Comparison of ENCODE assay signal across 43 mouse cellular contexts in genomic region chr6:129042470-129042869, GRCm38 (mm10). TPM values are rescaled to one million over a fixed set of nuclear protein-coding genes. Genes with fewer than 3 reads are reported as not detected.
"Had no signal": no experiment of that assay in that cellular context is flagged by ENCODE, and none has a peak within 500 bp of the region (broad histone marks: within the 10 kb centered on the region; RNA-seq: fewer than 3 reads in every experiment).

No protein-coding gene starts in this region.

- H3K36me3 ChIP-seq: limb, embryonic 10.5 days; limb, embryonic 12.5 days; limb, embryonic 13.5 days; limb, embryonic 15.5 days; liver, embryonic 12.5 days; liver, embryonic 13.5 days; liver, embryonic 15.5 days; lung, embryonic 15.5 days; midbrain, embryonic 12.5 days; midbrain, embryonic 13.5 days; midbrain, embryonic 15.5 days; neural tube, embryonic 12.5 days had no signal

- H3K9me3 ChIP-seq: limb, embryonic 10.5 days; limb, embryonic 12.5 days; limb, embryonic 13.5 days; limb, embryonic 15.5 days; liver, embryonic 12.5 days; liver, embryonic 13.5 days; liver, embryonic 15.5 days; lung, embryonic 15.5 days; megakaryocyte, embryonic 14.5 days; midbrain, embryonic 12.5 days; midbrain, embryonic 13.5 days; midbrain, embryonic 15.5 days; neural tube, embryonic 12.5 days had no signal

- H3K27ac ChIP-seq: left cerebral cortex, adult 2 months; limb, embryonic 10.5 days; limb, embryonic 12.5 days; limb, embryonic 13.5 days; limb, embryonic 15.5 days; liver, embryonic 12.5 days; liver, embryonic 13.5 days; liver, embryonic 14.5 days; liver, embryonic 15.5 days; lung, embryonic 15.5 days; macrophage; midbrain, embryonic 12.5 days; midbrain, embryonic 13.5 days; midbrain, embryonic 15.5 days; neural tube, embryonic 12.5 days had no signal

- H3K4me2 ChIP-seq: limb, embryonic 12.5 days; limb, embryonic 13.5 days; limb, embryonic 15.5 days; liver, embryonic 11.5 days; liver, embryonic 12.5 days; liver, embryonic 13.5 days; liver, embryonic 15.5 days; lung, embryonic 14.5 days; lung, embryonic 15.5 days; midbrain, embryonic 12.5 days; midbrain, embryonic 13.5 days; midbrain, embryonic 15.5 days; neural tube, embryonic 12.5 days had no signal

- H3K4me1 ChIP-seq: limb, embryonic 10.5 days; limb, embryonic 12.5 days; limb, embryonic 13.5 days; limb, embryonic 15.5 days; liver, embryonic 12.5 days; liver, embryonic 13.5 days; liver, embryonic 15.5 days; lung, embryonic 15.5 days; midbrain, embryonic 12.5 days; midbrain, embryonic 13.5 days; midbrain, embryonic 15.5 days; neural tube, embryonic 12.5 days had no signal

- ATAC-seq: liver, embryonic 12.5 days; liver, postnatal 0 days; lung, postnatal 0 days; midbrain, embryonic 13.5 days; midbrain, embryonic 15.5 days; midbrain, embryonic 16.5 days had no signal

- H3K27me3 ChIP-seq: limb, embryonic 12.5 days; limb, embryonic 13.5 days; limb, embryonic 15.5 days; liver, embryonic 12.5 days; liver, embryonic 13.5 days; liver, embryonic 15.5 days; lung, embryonic 15.5 days; megakaryocyte, embryonic 14.5 days; midbrain, embryonic 12.5 days; midbrain, embryonic 13.5 days; midbrain, embryonic 15.5 days; neural tube, embryonic 12.5 days had no signal

- H3K4me3 ChIP-seq: left cerebral cortex, adult 2 months; limb, embryonic 10.5 days; limb, embryonic 12.5 days; limb, embryonic 13.5 days; limb, embryonic 15.5 days; liver, embryonic 12.5 days; liver, embryonic 13.5 days; liver, embryonic 15.5 days; lung, embryonic 15.5 days; megakaryocyte, embryonic 14.5 days; midbrain, embryonic 12.5 days; midbrain, embryonic 13.5 days; midbrain, embryonic 15.5 days; myocyte; neural tube, embryonic 12.5 days had no signal

- DNase-seq: left cerebral cortex, postnatal 4 days; liver; liver, embryonic 13.5 days; liver, postnatal 0 days; lung, adult 18-20 months; lung, adult 2 months; lung, embryonic 14.5 days; lung, postnatal 10 days; lung, postnatal 14 days; lung, postnatal 36 days; lung, postnatal 4 days; midbrain, embryonic 14.5 days had no signal

- H3K9ac ChIP-seq: limb, embryonic 12.5 days; limb, embryonic 13.5 days; limb, embryonic 15.5 days; liver, embryonic 12.5 days; liver, embryonic 13.5 days; liver, embryonic 14.5 days; liver, embryonic 15.5 days; liver, postnatal 0 days; lung, embryonic 14.5 days; lung, embryonic 15.5 days; midbrain, embryonic 12.5 days; midbrain, embryonic 13.5 days; midbrain, embryonic 15.5 days; neural tube, embryonic 12.5 days had no signal

RNA-seq across cellular contexts. Expression of gene Klrb1f, which starts 3.2 kb away (rescaled TPM):
- total RNA-seq: left cerebral cortex, adult 2 months; left cerebral cortex, adult 8-10 months; left cerebral cortex, postnatal 10 days; left cerebral cortex, postnatal 14 days; left cerebral cortex, postnatal 25 days; left cerebral cortex, postnatal 36 days; liver, adult 2 months had no signal
- polyA plus RNA-seq: limb, embryonic 13.5 days; liver, adult 2 months; midbrain, embryonic 12.5 days; myocyte had no signal

RNA-seq across cellular contexts. Expression of gene Clec2e, which starts 58.2 kb away (rescaled TPM):
- total RNA-seq: left cerebral cortex, adult 2 months; left cerebral cortex, adult 8-10 months; left cerebral cortex, postnatal 10 days; left cerebral cortex, postnatal 14 days; left cerebral cortex, postnatal 25 days; left cerebral cortex, postnatal 36 days; left cerebral cortex, postnatal 4 days; liver, adult 2 months; megakaryocyte progenitor cell, adult 5-6 weeks; megakaryocyte-erythroid progenitor cell, adult 5-6 weeks; midbrain, postnatal 0 days had no signal
- polyA plus RNA-seq: limb, embryonic 10.5 days; limb, embryonic 11.5 days; limb, embryonic 12.5 days; limb, embryonic 13.5 days; limb, embryonic 15.5 days; liver, embryonic 11.5 days; liver, embryonic 12.5 days; liver, embryonic 13.5 days; liver, embryonic 14.5 days; liver, embryonic 15.5 days; liver, postnatal 0 days; lung, embryonic 14.5 days; lung, embryonic 15.5 days; lung, embryonic 16.5 days; lung, postnatal 0 days; midbrain, embryonic 12.5 days; midbrain, embryonic 13.5 days; midbrain, embryonic 14.5 days; midbrain, embryonic 15.5 days; midbrain, embryonic 16.5 days; midbrain, postnatal 0 days; myocyte; neural tube, embryonic 11.5 days; neural tube, embryonic 12.5 days had no signal
